Mouse (Mus musculus) MEL (cell line): ENCODE measurements around the gene Nsun3.

Experiments used
- CTCF ChIP-seq, 3 experiments: IDR thresholded peaks in 2 of 3; conservative IDR thresholded peaks in 1 of 3; 2 replicates each; pipeline ENCODE4 v1.5.1; 2011 to 2012; ENCODE audit warnings: low read length in 3 of 3, low read depth in 2 of 3, mild to moderate bottlenecking in 2 of 3, improper control_type of control experiment in 1 of 3, inconsistent platforms in 1 of 3, mixed read lengths in 1 of 3, moderate library complexity in 1 of 3; ENCODE audit not compliant: control insufficient read depth in 1 of 3, insufficient read depth in 1 of 3, poor library complexity in 1 of 3, severe bottlenecking in 1 of 3
- EP300 ChIP-seq, 2 experiments: IDR thresholded peaks; 2 replicates each; pipeline ENCODE4 v1.6.1; 2011; ENCODE audit warnings: improper control_type of control experiment in 2 of 2, low read length in 2 of 2, low read depth in 1 of 2, mild to moderate bottlenecking in 1 of 2
- GABPA ChIP-seq: IDR thresholded peaks from 2 replicates; pipeline ENCODE4 v1.6.1; 2012; ENCODE audit warnings: low read depth, mild to moderate bottlenecking, inconsistent platforms, low read length, improper control_type of control experiment, moderate library complexity
- GATA1 ChIP-seq: IDR thresholded peaks from 2 replicates; pipeline ENCODE4 v1.6.1; 2011; ENCODE audit warnings: low read depth, low read length, improper control_type of control experiment
- JUND ChIP-seq: IDR thresholded peaks from 2 replicates; pipeline ENCODE4 v1.6.1; 2011; ENCODE audit warnings: low read depth, mild to moderate bottlenecking, improper control_type of control experiment, low read length
- KAT2A ChIP-seq: conservative IDR thresholded peaks from 2 replicates; pipeline ENCODE4 v1.6.1; 2012; ENCODE audit warnings: low read depth, low read length, improper control_type of control experiment, inconsistent platforms
- MAX ChIP-seq: IDR thresholded peaks from 2 replicates; pipeline ENCODE4 v1.6.1; 2011; ENCODE audit warnings: low read length, improper control_type of control experiment
- MEF2A ChIP-seq: IDR thresholded peaks from 2 replicates; pipeline ENCODE4 v1.6.1; 2014; ENCODE audit warnings: low read depth, mild to moderate bottlenecking, inconsistent platforms, low read length, improper control_type of control experiment; ENCODE audit not compliant: poor library complexity, insufficient replicate concordance, severe bottlenecking; ENCODE audit errors: extremely low read depth
- POLR2A ChIP-seq, 2 experiments: IDR thresholded peaks; 2 replicates each; pipeline ENCODE4 v1.6.1; 2011 to 2012; ENCODE audit warnings: low read length in 2 of 2, mild to moderate bottlenecking in 2 of 2, control low read depth in 1 of 2, improper control_type of control experiment in 1 of 2, low read depth in 1 of 2, moderate library complexity in 1 of 2; ENCODE audit not compliant: control insufficient read depth in 1 of 2, insufficient read depth in 1 of 2, poor library complexity in 1 of 2
- SMC3 ChIP-seq: IDR thresholded peaks from 2 replicates; pipeline ENCODE4 v1.6.1; 2011; ENCODE audit warnings: low read depth, low read length, improper control_type of control experiment
- TAL1 ChIP-seq: IDR thresholded peaks from 2 replicates; pipeline ENCODE4 v1.6.1; 2012; ENCODE audit warnings: mild to moderate bottlenecking, inconsistent platforms, low read length, moderate library complexity, mixed read lengths
- TCF12 ChIP-seq: IDR thresholded peaks from 2 replicates; pipeline ENCODE4 v1.6.1; 2014; ENCODE audit warnings: low read depth, mild to moderate bottlenecking, inconsistent platforms, low read length, improper control_type of control experiment, moderate library complexity
- UBTF ChIP-seq: IDR thresholded peaks from 2 replicates; pipeline ENCODE4 v1.6.1; 2012; ENCODE audit warnings: low read depth, mild to moderate bottlenecking, inconsistent platforms, low read length, improper control_type of control experiment, moderate library complexity, borderline replicate concordance; ENCODE audit not compliant: insufficient read depth
- USF1 ChIP-seq: IDR thresholded peaks from 2 replicates; pipeline ENCODE4 v1.6.1; 2014; ENCODE audit warnings: low read depth, mild to moderate bottlenecking, inconsistent platforms, low read length, improper control_type of control experiment, moderate library complexity

GRCm38 (mm10) chr16:62778282-62778681, 8.3 kb downstream of the Nsun3 start:
- no peak for TF ChIP-seq CTCF (IDR thresholded peaks at IDR 0.05 in 2 of 3, conservative IDR thresholded peaks at IDR 0.05 in 1 of 3; ENCODE audit: control insufficient read depth in 1 of 3, insufficient read depth in 1 of 3, low read depth in 2 of 3, low read length in 3 of 3, poor library complexity in 1 of 3, severe bottlenecking in 1 of 3)
- no peak for TF ChIP-seq JUND
- no peak for TF ChIP-seq UBTF
- no peak for TF ChIP-seq EP300 (IDR thresholded peaks at IDR 0.05; ENCODE audit: low read depth in 1 of 2, low read length in 2 of 2)
- TF ChIP-seq POLR2A (IDR thresholded peaks at IDR 0.05; ENCODE audit: control insufficient read depth in 1 of 2, insufficient read depth in 1 of 2, low read depth in 1 of 2, low read length in 2 of 2, poor library complexity in 1 of 2): no peak
- TF ChIP-seq USF1: no peak
- TF ChIP-seq KAT2A: no peak
- TF ChIP-seq SMC3: no peak
- TF ChIP-seq MAX: no peak
- no peak for TF ChIP-seq TAL1
- TF ChIP-seq TCF12: no peak
- TF ChIP-seq GABPA: no peak
- no peak for TF ChIP-seq GATA1
- no peak for TF ChIP-seq MEF2A
